Mouse (Mus musculus) liver, embryonic 14.5 days (tissue): ENCODE measurements around the gene Zfp142.

Experiments
- CTCF ChIP-seq: IDR thresholded peaks from 2 replicates; pipeline ENCODE4 v1.5.1; 2016; ENCODE audit warnings: antibody characterized with exemption, low read depth, control low read depth
- EP300 ChIP-seq: IDR thresholded peaks from 2 replicates; pipeline ENCODE4 v1.6.1; 2016; ENCODE audit warnings: antibody characterized with exemption, low read depth

DNA sequence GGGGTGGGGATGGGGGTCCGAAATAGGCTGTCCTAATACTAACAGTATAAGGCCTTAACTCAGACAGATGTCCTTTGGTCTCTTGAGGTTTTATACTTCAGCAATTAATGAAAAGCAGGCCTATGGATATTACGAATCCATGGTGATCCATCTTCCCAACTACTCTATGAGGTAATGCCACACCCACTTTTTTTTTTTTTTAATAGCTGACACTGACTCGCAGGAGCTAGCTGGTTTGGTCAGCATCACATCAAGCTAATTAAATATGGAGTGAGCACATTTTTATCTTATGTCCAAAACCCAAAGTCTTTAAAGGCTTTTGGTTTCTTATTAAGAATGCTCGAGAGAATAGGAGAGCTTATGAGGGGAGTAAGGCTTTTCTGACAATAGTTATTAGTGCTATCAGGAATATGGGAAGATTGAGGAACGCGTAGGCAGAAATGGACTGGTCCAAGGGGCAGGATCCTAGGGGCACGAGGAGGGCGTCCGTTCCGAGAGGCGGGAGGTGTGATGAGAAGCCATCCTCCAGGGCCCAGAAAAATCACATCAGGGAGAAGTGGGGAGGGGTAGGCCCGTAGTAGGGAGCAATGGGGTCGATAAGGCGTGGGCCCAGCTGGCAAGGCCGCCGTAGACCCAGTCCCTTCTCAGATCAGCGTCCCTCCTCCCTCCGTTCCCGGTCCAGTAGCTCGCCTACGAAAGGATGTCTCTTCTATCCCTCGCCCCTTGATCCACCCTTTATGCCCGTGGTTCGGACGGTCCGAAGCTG lies 12.6 kb upstream of the Zfp142 start:
- TF ChIP-seq EP300: no peak
- no peak for TF ChIP-seq CTCF
